Mouse (Mus musculus): ENCODE data around the gene Slc15a1.
"Not testable (repeated sequence)": the region's sequence is repeated elsewhere in the genome, so short reads cannot be mapped to it uniquely, and the experiment has no call there.

Gene Slc15a1

GRCm38 (mm10) chr14:121451424-121452029, 53.5 kb downstream of the Slc15a1 start:
- no peak for DNase-seq (ENCODE audit: low spot score)

- DNase-seq (ENCODE audit: low spot score): peak; percentile 76
Measured at GRCm38 (mm10) chr14:121450504-121451423, 54.3 kb downstream of the Slc15a1 start.

GRCm38 (mm10) chr14:121446951-121447350, 58.1 kb downstream of the Slc15a1 start:
- no peak for DNase-seq (ENCODE audit: low spot score)

- DNase-seq (ENCODE audit: low spot score): peak; percentile 61
Measured at GRCm38 (mm10) chr14:121445194-121445593, 59.9 kb downstream of the Slc15a1 start.

- no peak for DNase-seq (ENCODE audit: low spot score)
Measured at GRCm38 (mm10) chr14:121440807-121441206, 64.2 kb downstream of the Slc15a1 start.

GRCm38 (mm10) chr14:121437026-121437425, 68.0 kb downstream of the Slc15a1 start:
- peak; percentile 81 for DNase-seq (ENCODE audit: low spot score)

GRCm38 (mm10) chr14:121436455-121436854, 68.6 kb downstream of the Slc15a1 start:
- no peak for DNase-seq (ENCODE audit: low spot score)

GRCm38 (mm10) chr14:121435794-121436193, 69.3 kb downstream of the Slc15a1 start:
- peak; percentile 92 for DNase-seq (ENCODE audit: low spot score)

GRCm38 (mm10) chr14:121431261-121431660, 73.8 kb downstream of the Slc15a1 start:
- DNase-seq (ENCODE audit: low spot score): no peak

GRCm38 (mm10) chr14:121429854-121430535, 75.1 kb downstream of the Slc15a1 start:
- DNase-seq (ENCODE audit: low spot score): no peak

- no peak for DNase-seq (ENCODE audit: low spot score)
Measured at GRCm38 (mm10) chr14:121428148-121428547, 76.9 kb downstream of the Slc15a1 start.

- no peak for DNase-seq (ENCODE audit: low spot score)
Measured at GRCm38 (mm10) chr14:121426743-121427142, 78.3 kb downstream of the Slc15a1 start.

- DNase-seq (ENCODE audit: low spot score): no peak
Measured at GRCm38 (mm10) chr14:121425004-121425793, 79.9 kb downstream of the Slc15a1 start.

GRCm38 (mm10) chr14:121423341-121423751, 81.7 kb downstream of the Slc15a1 start:
- DNase-seq (ENCODE audit: low spot score): no peak

- DNase-seq (ENCODE audit: low spot score): no peak
Measured at GRCm38 (mm10) chr14:121422664-121423340, 82.2 kb downstream of the Slc15a1 start.

GRCm38 (mm10) chr14:121422000-121422399, 83.1 kb downstream of the Slc15a1 start:
- no peak for DNase-seq (ENCODE audit: low spot score)

- no peak for DNase-seq (ENCODE audit: low spot score)
Measured at GRCm38 (mm10) chr14:121417594-121417993, 87.5 kb downstream of the Slc15a1 start.

GRCm38 (mm10) chr14:121416626-121417319, 88.3 kb downstream of the Slc15a1 start:
- DNase-seq (ENCODE audit: low spot score): no peak

GRCm38 (mm10) chr14:121414635-121415241, 90.3 kb downstream of the Slc15a1 start:
- no peak for DNase-seq (ENCODE audit: low spot score)

GRCm38 (mm10) chr14:121413726-121414125, 91.3 kb downstream of the Slc15a1 start:
- DNase-seq (ENCODE audit: low spot score): not testable (repeated sequence)

All from MN1 (cell line).